Mouse (Mus musculus) midbrain, postnatal 0 days (tissue): ENCODE measurements around the gene Wnt5b. TPM values are rescaled to one million over a fixed set of nuclear protein-coding genes. Genes with fewer than 3 reads are reported as not detected.

ENCODE experiments used
- ATAC-seq: fragments of 200-750 bp; cut with Nextera tagmentation; 2 replicates; pipeline ENCODE4 v1.8.0; 2017; ENCODE audit warnings: moderate number of reproducible peaks, mild to moderate bottlenecking, moderate TSS enrichment, moderate library complexity; ENCODE audit not compliant: low FRiP score
- DNase-seq: peaks from one replicate; pipeline ENCODE4 v3.0.0-alpha.2; 2015; ENCODE audit warnings: low spot score
- H3K27ac ChIP-seq: fragments of 300-500 bp; sonication (generic); 2 replicates; pipeline ENCODE4 v1.5.1; 2014; ENCODE audit warnings: low read depth, mild to moderate bottlenecking, low read length, mixed read lengths
- H3K27me3 ChIP-seq: fragments of 300-500 bp; sonication (generic); 2 replicates; pipeline ENCODE4 v1.6.1; 2014; ENCODE audit warnings: low read length, control low read depth, mixed read lengths; ENCODE audit not compliant: insufficient read depth
- H3K36me3 ChIP-seq: fragments of 300-500 bp; sonication (generic); 2 replicates; pipeline ENCODE4 v1.6.1; 2014; ENCODE audit warnings: low read length, control low read depth, mixed read lengths; ENCODE audit not compliant: insufficient read depth
- H3K4me1 ChIP-seq: fragments of 300-500 bp; sonication (generic); 2 replicates; pipeline ENCODE4 v1.6.1; 2014; ENCODE audit warnings: mild to moderate bottlenecking, control low read depth, antibody characterized with exemption, low read length, mixed read lengths; ENCODE audit not compliant: insufficient read depth
- H3K4me2 ChIP-seq: fragments of 300-500 bp; sonication (generic); 2 replicates; pipeline ENCODE4 v1.6.1; 2014; ENCODE audit warnings: low read depth, mild to moderate bottlenecking, low read length, mixed read lengths; ENCODE audit not compliant: poor library complexity, severe bottlenecking
- H3K4me3 ChIP-seq: fragments of 300-500 bp; sonication (generic); 2 replicates; pipeline ENCODE4 v1.5.1; 2014; ENCODE audit warnings: low read depth, mild to moderate bottlenecking, low read length, moderate library complexity
- H3K9ac ChIP-seq: fragments of 300-500 bp; sonication (generic); replicated peaks from 2 replicates; pipeline ENCODE4 v1.6.1; 2014; ENCODE audit warnings: mild to moderate bottlenecking, low read length, moderate library complexity, mixed read lengths; ENCODE audit not compliant: poor library complexity, severe bottlenecking
- H3K9me3 ChIP-seq: fragments of 300-500 bp; sonication (generic); 2 replicates; pipeline ENCODE4 v1.6.1; 2016; ENCODE audit warnings: low read length, control low read depth
- CTCF ChIP-seq: IDR thresholded peaks from 2 replicates; pipeline ENCODE4 v1.5.1; 2016; ENCODE audit warnings: antibody characterized with exemption, mild to moderate bottlenecking
- WGBS: fragments of 180-500 bp; shearing (Covaris S2); extraction: QIAGEN DNeasy Blood & Tissue Kit; methylation state at CpG from one replicate; pipeline ENCODE4 v1.1.7; 2014; 5-methylcytosine and 5-hydroxymethylcytosine counted together
- polyA plus RNA-seq: library from polyadenylated mRNA; unstranded; fragments of >200 nt; fragmentation: Nextera tagmentation; extraction: Ambion mirVana; gene quantifications from 2 replicates; pipeline ENCODE4 v1.2.1, GENCODE M21; 2015
- total RNA-seq: library from RNA; depleted of rRNA; stranded (reverse); fragments of >200 nt; gene quantifications from 2 replicates; pipeline ENCODE4 v1.2.3, GENCODE M21; 2014; rRNA removed

Wnt5b gene
- total and polyA plus RNA-seq, 2 experiments from 2014 or later: 1.6 to 2.1 TPM

GRCm38 (mm10) chr6:119387801-119388649 lies 156.1 kb downstream of the Wnt5b start:
- Histone ChIP-seq H3K36me3 (no peaks in the 10 kb centered on the region), H3K4me1 (peaks cover 11% of the 10 kb centered on the region; the same call in 1 of the 2 replicates), H3K9ac (peak overlapping the region; percentile 78), H3K4me3 (peak overlapping the region; percentile 86), H3K27ac (peak overlapping the region; percentile 90), H3K4me2 (peak overlapping the region; percentile 81), H3K27me3 (no peaks in the 10 kb centered on the region), H3K9me3 (no peaks in the 10 kb centered on the region)
- DNase-seq (peak; percentile 59), ATAC-seq (peak; percentile 85)
- TF ChIP-seq CTCF: no peak; the same call in 1 of the 2 replicates
- under 1% methylated on average over 55 of the region's 76 CpGs for WGBS

GRCm38 (mm10) chr6:119386821-119387220 lies 157.3 kb downstream of the Wnt5b start:
- 0 out of 2 replicates have a peak overlapping the region, but pooled peaks have one; percentile 81 for H3K4me2 ChIP-seq
- no peak overlapping the region for H3K9ac ChIP-seq
- no peaks in the 10 kb centered on the region for H3K36me3 ChIP-seq

DNA sequence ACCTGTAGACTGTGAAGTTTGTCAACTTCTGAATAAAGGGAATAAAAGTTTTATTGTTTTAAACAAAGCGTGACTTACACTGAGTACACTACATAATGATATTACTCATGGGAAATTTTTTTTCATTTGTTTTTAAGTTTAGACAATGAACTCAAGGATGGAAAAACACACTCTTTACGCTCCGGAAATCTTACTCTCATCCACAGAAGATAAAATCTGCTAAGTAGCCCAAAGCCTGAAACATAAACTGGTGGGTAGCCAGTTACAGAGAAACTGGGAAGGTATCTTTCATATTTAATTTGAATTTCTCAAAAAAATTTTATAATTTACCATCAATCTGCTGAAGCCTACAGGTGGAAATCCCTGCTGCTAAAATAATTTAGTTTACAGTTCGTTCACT lies 157.7 kb downstream of the Wnt5b start:
- H3K4me1 ChIP-seq: peaks cover 11% of the 10 kb centered on the region; the same call in 1 of the 2 replicates

More at GRCm38 (mm10) chr6:119386821-119387220, 157.3 kb downstream of the Wnt5b start:
- H3K27ac ChIP-seq: no peak overlapping the region
- no peak for DNase-seq
- no peak overlapping the region for H3K4me3 ChIP-seq
- H3K9me3 ChIP-seq: no peaks in the 10 kb centered on the region
- peaks cover 11% of the 10 kb centered on the region; the same call in 1 of the 2 replicates for H3K4me1 ChIP-seq
- ATAC-seq: no peak
- no peaks in the 10 kb centered on the region for H3K27me3 ChIP-seq
- WGBS: 93% methylated on average over 1 of the region's 1 CpGs
- no peak for TF ChIP-seq CTCF

GRCm38 (mm10) chr6:119385668-119386067 lies 158.5 kb downstream of the Wnt5b start:
- ATAC-seq (no peak), DNase-seq (no peak)
- peak; percentile 21; the same call in 1 of the 2 replicates for TF ChIP-seq CTCF
- Histone ChIP-seq H3K36me3 (no peaks in the 10 kb centered on the region), H3K9ac (no peak overlapping the region), H3K4me2 (no peak overlapping the region), H3K9me3 (no peaks in the 10 kb centered on the region), H3K27ac (no peak overlapping the region), H3K4me3 (no peak overlapping the region), H3K4me1 (peaks cover 11% of the 10 kb centered on the region; the same call in 1 of the 2 replicates), H3K27me3 (no peaks in the 10 kb centered on the region)
- 97% methylated on average over 1 of the region's 1 CpGs for WGBS

More for the DNA sequence above, 157.7 kb downstream of the Wnt5b start:
- Histone ChIP-seq H3K27ac (no peak overlapping the region), H3K36me3 (no peaks in the 10 kb centered on the region), H3K4me2 (no peak overlapping the region), H3K9me3 (no peaks in the 10 kb centered on the region), H3K9ac (no peak overlapping the region), H3K4me3 (no peak overlapping the region), H3K27me3 (no peaks in the 10 kb centered on the region)
- WGBS: 90% methylated on average over 4 of the region's 4 CpGs
- DNase-seq: no peak
- no peak for TF ChIP-seq CTCF
- no peak for ATAC-seq

Other genes with a start within 250 kb of the Wnt5b start
- gene Lrtm2, start 213.6 kb downstream of the Wnt5b start, total RNA-seq: 32.2 and 40.4 TPM in 2 replicates
- gene Lrtm2, start 213.6 kb downstream of the Wnt5b start, polyA plus RNA-seq: 21.1 and 24.3 TPM in 2 replicates
- 39.0 and 42.5 TPM in 2 replicates for gene Adipor2, start 126.6 kb downstream of the Wnt5b start, total RNA-seq
- gene Adipor2, start 126.6 kb downstream of the Wnt5b start, polyA plus RNA-seq: 25.3 and 26.6 TPM in 2 replicates
- gene Fbxl14, start 64.7 kb downstream of the Wnt5b start, total RNA-seq: 45.9 and 48.2 TPM in 2 replicates
- gene Fbxl14, start 64.7 kb downstream of the Wnt5b start, polyA plus RNA-seq: 1.7 TPM in 2 replicates